Mouse (Mus musculus): ENCODE results near the gene Cemip2. TPM values are rescaled to one million over a fixed set of nuclear protein-coding genes. Genes with fewer than 3 reads are reported as not detected.

Cemip2 gene
- total RNA-seq, 2 experiments from 2014 or later: 12.2 to 14.0 TPM

DNA sequence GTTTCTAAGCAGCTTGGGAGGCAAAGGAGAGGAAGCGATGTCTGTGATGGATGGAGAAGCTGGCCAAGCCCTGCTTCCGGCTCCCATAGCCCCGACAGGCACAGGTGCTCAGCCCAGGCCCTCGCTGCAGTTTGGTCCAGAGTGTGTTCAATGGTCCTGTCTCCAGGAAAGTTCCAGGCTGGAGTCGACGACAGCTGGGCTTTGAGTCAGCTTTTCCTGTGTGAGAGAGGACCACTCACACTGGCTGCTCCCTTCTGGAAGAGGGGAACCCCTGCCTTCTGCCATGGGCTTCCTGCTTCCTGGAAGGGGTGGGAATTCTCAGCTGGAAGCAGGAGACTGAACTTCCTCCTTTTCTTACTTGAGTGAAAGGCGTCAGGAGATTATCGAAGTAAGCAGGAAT, 26.3 kb downstream of the Cemip2 start:
- no peak for DNase-seq
- intact Hi-C loops (cut with DNase I): loop anchor here (2.0 kb wide), 1 partner anchor 78 kb away; no protein-coding TSS in a partner anchor

DNA sequence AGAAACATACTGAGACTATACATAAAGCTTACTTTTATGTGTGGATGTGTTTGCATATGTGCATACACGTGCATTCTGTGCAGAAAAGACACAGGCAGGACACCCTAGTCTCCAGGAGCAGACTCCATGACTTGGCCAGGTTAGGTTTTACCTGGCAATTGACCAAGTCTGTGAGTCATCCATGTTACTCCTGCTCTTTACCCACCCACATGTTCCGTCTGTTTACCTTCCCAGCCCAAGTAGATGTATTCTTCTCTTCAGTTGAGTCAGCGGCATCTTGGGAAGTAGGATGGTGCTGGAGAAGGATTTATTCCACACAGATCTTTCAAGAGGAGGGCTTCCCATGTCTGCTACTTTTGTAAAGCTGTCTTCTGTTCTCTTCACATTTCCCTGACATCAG, 27.2 kb downstream of the Cemip2 start:
- intact Hi-C loops (cut with DNase I): loop anchor here (1.0 to 2.0 kb wide), 2 partner anchors 77 to 138 kb away; no protein-coding TSS in a partner anchor
- no peak for DNase-seq

DNA sequence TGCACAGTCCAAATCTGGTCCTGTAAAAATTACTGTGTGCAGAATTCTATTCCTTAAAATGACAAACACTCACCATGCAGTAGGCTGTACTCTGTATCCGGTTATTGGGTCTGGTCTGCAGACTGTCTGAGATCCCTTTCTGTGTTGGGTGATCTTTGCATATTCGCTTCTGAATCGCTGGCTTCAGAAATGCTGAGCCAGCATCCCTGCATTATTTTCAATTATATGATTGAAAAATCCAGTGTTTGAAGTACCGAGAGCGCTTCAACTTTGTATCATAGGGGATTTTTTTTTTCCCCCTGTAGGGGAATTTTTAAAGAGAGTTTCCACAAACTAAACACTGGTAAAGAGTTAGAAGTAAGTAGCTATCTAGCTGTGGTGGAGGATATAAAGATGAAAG, 32.0 kb downstream of the Cemip2 start:
- no peak for DNase-seq
- intact Hi-C loops (cut with DNase I): no loop called here

DNA sequence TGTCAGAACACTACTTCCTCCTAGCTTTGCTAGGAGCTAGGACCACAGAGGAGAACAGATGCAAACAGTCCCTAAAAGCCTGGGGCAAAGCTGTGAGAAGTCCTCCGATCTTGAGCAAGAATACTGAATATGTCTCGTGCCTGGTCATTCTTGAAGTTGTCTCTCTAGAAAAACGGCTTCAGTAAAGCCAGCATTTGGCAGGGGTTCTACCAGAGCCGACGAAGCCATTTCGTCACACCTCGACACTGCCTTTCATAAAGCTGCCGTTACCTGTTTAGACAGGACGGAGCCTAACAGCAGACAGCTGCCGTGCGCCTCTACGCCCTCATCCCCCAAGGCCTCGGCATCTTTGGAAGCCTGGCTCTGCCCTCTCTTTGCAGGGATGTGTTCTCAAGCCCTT, 35.4 kb downstream of the Cemip2 start:
- intact Hi-C loops (cut with DNase I): no loop called here
- DNase-seq: no peak

DNA sequence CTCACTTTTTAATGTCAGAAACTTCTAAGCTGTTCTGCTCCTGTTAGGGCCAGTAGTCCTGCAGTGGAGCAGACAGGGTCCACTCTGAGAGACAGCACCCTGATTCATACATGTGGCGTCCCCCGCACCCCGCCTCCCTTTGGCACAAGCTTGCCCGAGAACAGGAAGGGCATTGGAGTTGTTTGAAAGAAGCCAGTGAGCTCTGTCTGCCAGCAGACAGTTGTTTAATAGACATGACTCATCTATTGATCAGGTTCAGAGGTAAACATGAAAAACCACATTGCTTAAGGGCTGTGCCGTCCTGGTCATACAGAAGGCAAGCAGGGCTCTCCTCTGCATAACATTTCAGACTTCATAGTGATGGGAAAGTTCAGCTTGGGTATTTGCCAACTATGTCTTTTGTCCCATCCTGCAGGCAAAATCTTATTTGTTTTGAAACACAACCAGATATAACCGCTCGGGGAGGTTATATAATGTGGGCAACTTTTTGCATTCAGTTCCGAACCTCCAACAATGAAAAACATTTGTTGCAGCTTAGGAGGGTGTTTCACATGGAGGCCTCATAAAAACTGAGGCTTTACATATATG, 36.4 kb downstream of the Cemip2 start:
- intact Hi-C loops (cut with DNase I): no loop called here
- DNase-seq: no peak

DNA sequence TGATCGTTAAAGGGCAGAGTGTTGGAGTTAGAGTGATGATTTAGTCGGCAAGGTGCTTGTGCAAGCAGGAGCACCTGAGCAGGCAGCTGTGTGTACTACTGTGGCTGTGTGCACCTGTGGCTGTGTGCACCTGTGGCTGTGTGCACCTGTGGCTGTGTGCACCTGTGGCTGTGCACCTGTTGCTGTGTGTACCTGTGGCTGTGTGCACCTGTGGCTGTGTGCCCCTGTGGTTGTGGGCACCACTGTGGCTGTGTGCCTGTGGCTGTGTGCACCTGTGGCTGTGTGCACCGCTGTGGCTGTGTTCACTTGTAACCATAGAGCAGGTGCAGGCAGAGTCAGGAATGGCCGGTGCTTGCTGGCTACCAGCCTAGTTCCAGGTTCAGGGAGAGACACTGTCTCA, 38.1 kb downstream of the Cemip2 start:
- DNase-seq: no peak
- intact Hi-C loops (cut with DNase I): no loop called here

DNA sequence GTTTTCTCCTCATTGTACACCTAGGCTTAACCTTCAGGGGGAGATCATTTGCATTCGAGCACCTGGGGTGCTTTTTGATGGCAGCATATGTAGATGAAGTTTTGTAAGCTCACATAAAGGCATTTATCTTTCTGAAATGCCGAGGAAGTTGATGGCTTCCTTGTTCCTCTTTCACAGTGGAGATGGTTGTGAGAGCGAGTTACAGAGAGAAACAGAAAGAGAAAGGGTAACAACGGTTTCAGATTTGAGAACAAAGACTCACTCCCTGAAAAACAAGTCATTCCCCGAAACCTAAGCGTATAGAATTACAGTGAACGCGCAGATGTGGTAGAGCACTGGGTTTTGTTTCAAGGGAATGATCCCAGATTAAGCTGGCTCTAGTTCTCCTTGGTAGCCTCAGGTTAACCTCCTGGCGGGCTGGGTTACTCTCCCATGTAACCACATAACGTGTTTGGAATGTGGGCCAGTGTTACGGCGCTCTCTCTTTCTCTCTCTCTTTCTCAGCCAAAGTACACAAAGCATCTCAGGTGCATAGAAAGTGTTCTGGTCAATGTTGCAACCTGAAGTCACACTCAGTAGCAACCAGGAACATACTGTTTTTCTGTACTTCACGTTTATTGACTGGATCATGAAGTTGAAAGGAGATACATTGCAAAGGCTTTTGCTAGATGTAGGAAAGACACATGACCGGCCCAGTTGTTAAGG, 40.0 kb downstream of the Cemip2 start:
- intact Hi-C loops (cut with DNase I): no loop called here
- DNase-seq: no peak

DNA sequence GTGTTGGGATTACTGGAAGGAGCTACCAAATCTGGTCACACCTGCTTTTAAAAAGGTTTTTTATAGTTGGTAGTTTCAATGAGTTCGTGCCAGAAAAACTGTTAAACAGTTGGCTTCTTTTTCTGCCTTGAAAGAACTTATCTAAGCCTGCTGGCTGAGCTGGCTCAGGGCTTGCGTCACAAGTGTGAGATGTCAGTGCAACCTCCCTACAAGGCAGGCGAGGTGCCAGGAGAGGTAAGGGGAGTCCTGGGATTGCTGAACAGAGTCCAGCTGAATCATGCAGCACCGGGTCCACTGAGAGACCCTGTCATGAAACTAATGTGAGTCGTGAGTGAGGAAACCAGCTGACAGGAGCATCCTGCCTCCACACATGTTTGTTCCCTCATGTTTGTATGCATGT, 41.4 kb downstream of the Cemip2 start:
- intact Hi-C loops (cut with DNase I): no loop called here
- DNase-seq: peak in 1 of 2 experiments; percentile 46

DNA sequence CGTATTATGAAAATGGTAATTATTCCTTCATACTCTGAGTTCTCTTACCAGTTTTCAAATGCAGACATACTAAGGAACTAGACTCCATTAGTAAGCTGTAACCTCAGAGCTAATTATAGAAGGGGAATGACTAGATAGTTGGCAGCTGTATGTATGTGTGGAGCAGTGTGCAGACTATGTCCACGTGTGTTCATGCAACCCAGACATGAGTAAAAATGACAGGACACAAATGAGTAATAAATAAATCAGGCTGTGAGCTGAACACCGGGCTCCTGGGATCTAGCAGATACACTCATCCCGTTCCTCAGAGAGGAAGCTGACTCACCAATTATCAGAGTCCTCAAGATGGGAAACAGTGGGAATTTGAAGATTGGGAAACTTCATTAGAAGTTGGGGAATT, 42.0 kb downstream of the Cemip2 start:
- no peak for DNase-seq
- intact Hi-C loops (cut with DNase I): loop anchor here (2.0 kb wide), 2 partner anchors 41 to 123 kb away; partner anchors contain the start of gene Cemip2

DNA sequence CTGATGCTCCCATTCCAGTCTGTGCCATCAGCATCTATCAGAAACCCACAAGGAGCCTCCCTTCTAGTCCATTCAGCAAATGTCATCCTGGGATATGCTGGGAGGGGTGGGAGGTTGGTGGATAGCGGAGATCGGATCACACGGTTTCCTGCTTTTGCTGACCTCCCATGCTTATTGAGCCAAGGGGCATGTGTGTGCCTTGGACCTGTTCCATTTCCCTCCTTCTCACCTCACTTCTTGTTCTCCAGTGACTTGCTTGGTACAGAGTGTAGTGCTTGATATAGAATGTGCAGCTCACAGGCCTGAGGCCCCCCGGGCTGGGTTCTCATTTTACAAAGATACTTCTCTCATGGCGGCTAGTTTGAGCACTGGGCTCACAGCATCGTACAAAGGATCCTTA, 43.7 kb downstream of the Cemip2 start:
- DNase-seq: no peak
- intact Hi-C loops (cut with DNase I): loop anchor here (2.0 kb wide), 2 partner anchors 43 to 121 kb away; partner anchors contain the start of gene Cemip2

DNA sequence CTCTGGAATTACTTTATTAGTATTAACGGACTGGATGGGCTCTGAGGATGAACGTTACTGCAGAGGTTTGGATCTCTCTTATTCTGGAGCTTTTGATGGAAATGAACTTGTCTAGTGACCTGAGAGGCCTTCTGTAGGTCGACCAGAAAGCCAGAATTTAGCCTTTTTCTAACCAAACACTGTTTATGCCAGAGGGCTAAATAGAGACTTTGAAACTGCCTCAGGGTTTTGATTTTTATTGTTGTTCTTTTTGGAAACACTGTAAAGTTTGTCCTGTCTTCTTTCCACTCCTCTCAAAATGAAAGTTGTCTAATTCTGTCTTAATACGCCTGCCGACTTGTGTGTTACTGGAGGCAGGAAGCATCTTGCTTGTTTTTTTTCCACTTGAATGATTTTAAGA, 46.0 kb downstream of the Cemip2 start:
- intact Hi-C loops (cut with DNase I): no loop called here
- DNase-seq: no peak

DNA sequence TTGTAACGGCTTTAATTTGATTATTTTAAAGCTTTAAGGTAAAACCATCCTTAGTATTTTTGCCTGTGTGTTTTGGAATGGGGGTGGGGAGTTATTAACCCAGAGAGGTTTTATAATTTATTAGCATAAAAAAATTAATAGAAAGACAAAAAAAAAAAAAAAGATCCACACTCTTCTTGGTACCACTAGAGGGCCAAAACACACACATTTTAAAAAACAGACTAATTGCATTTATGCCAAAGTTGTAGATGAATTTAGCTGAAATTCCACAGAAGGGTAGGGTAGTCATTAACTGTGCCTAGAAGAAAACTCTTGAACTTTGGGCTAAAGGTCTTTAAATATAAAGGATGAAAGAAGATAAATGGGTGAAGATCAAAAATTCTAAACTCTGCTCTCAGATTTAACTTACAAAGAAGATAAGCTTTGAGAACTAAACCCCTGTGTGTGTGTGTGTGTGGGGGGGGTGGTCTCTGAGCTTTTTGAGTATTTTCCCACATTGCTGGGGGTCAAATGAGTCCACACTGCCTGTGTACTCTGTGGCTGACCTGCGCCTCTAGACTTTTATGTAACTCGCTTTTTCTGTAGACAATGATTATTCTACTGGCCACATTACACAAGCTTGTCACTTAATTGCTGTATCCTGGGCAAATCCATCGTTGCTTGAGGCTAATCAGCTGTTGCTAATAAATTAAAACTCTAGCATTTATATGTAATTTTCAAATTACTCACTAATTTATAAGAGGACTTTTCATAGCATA, 47.2 kb downstream of the Cemip2 start:
- intact Hi-C loops (cut with DNase I): no loop called here
- DNase-seq: no peak

DNA sequence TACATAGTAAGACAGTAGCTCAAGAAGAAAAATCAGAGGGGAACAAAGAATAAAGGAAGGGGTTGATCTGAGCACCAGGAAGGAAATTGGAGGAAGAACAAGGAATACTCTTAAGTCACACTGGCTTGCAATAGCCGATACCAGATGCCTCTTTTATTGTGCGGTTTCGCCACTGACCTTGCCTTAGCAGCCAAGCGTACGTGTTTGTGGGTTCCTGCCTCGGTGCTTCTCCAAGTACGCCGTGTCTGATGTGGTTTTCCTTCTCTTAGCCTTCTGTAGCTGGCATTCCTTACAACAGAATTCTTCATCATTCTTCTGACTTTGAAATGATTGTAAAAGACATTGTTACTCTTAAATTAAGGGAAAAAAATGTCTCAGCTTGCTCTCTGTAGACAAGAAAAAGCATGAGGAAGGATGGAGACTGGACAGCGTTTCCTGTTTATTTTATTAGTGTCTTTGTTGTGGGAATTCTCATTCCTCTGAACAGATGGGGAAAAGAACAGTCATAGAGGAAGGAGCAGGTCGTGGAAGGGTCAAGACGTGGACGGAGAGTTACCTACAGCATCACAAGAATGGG, 55.4 kb downstream of the Cemip2 start:
- intact Hi-C loops (cut with DNase I): no loop called here
- no peak for DNase-seq

DNA sequence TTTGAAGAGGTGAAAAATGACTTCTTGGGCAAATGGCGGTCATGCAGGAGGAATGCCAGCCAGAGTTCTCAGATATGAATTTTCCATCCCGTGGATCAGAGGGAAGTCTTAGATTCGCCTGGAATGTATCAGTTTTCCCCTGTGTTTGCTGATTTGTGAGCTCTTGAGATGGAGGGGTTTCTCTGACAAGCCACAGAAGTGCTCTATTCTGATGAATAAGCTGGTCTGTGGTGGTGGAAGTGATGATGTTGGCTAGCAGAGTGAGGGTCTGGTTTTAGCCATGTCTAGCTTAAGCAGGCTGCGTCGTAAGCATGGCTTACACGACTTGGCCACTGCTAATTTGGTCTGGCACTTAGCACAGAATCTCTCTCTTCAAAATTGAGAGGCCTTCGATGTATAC, 56.8 kb downstream of the Cemip2 start:
- no peak for DNase-seq
- intact Hi-C loops (cut with DNase I): no loop called here

DNA sequence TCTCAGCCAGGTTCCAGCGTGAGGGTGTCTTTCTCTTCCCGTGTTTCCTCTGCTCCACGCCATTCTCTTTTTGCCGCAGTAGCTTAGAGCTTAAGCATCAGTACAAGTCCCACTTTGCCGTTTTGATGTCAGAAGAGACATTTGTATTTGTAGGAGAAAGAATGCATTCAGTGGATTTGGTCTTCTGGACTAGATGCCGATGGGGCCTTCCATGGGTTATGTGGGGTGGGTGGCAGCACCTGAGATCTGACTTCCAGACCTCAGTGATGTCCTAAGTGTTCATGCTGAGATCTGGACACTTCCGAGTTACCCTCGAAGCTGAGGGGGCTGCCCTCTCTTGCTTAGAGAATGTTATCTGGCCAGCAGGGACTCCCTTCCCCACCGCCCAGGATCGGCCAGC, 72.6 kb downstream of the Cemip2 start:
- intact Hi-C loops (cut with DNase I): no loop called here
- DNase-seq: no peak

DNA sequence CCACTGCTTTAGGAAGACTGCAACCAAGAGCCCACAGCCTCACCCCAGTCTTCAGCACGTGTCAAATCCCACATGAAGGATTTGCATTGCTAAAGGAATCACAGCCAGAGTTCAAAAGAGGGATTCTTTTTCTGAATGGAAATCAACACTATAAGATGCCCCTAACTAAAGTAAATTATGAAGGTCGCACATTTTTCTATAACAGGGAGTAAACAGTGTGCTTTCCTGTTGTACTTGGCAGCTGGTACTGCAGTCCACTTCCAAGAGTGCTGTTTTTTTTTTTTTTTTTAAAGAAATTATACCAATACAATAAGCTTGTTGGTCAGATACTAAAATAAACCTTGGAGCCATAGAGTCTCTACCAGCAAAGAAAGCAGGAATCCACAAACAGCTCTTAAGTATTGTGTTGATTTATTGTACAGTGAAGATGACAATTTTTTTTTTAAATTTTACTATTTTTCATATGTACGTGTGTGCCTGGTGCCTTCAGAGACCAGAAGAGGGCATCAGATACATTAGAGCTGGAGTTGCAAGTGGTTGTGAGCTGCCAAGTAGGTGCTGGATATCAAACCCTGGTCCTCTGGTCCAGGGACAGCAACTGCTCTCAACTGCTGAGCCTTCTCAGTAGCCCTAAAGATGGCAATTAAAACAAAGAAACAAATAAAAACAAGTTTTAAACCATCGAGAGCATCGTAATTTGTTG, 76.5 kb downstream of the Cemip2 start:
- DNase-seq: no peak
- intact Hi-C loops (cut with DNase I): loop anchor here (2.0 kb wide), 1 partner anchor 88 kb away; no protein-coding TSS in a partner anchor

DNA sequence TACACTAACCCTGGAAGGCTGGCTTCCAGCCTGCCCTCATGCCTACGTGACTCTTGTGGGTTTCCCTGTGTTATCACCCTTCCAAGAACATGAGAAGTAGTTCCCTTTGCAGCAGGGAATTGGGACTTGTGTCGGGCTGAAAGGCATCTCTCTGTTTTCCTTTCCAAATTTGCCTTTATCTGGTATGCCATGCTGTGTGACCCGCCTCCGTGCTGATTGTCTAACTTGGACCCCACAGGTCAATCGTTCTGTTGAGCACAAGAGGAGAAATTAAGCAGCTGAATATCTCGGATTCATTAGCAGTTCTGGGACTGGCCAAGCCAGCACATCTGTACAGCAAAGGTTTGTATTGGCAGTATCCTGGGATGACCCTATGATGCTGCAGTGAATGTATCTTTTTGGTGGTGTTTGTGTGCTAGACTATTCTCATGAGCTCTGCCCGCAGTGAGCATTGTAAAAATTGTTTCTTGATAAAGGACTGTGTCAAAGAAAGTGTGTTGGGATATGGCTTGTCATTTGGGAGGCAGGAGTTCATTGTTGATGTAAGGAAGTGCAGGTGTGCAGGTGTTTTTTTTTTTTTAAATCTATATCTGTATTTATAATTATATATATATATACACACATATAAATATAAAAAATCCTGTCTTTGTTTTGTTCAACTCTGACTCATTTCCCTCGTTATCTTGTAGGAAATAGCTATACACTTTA, 77.4 kb downstream of the Cemip2 start:
- intact Hi-C loops (cut with DNase I): loop anchor here (2.0 kb wide), 1 partner anchor 87 kb away; no protein-coding TSS in a partner anchor
- no peak for DNase-seq

DNA sequence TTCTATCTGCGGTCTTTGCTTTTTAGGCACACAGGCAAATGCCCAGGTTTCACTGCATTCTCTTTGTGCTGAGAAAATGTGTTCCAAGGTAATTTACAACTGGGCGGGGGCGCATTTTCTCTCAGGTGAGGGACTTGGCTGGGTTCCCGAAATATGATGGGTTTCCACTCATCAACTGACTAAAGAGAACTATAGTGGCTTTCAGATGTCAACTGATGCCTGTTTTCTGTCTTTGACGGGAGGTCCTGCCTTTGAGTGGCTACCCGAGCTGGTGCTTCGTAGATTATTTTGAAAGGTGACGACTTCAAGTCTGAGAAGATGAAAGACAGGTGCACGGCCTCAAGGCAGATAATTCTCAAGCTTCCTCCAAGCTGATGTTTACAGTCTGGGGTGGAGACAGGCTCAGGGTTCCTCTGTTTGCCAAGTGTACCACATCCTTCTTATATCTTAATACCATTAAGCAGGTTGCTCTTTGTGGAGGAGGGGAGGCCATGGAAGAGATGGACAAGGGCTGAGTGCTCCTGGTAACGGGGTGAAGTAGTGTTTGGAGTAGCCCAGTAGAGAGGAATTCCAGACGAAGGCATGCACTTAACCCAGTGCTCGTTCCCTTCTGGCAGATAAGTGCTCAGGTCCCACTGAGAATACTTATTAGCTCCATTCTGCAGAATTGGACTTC, 80.8 kb downstream of the Cemip2 start:
- no peak for DNase-seq
- intact Hi-C loops (cut with DNase I): no loop called here

DNA sequence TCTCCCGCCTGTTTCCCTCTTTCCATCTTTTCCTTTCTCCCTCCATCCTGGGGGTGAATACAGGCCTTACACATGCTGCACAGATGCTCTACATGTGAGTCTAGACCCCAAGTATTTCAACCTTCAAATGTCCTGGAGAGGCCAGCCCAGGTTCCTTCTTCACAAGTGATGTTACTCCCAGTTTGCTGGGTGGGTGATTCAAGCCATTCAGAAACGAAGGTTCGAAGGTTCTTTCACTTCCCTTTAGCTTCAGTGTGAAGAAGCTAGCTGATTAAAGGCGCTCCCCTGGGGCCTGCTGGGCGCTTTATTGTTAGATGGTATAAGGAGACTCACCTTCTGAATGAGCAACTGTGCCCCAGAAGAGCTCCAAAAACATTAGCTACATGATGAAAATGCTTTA, 82.0 kb downstream of the Cemip2 start:
- intact Hi-C loops (cut with DNase I): no loop called here
- no peak for DNase-seq

Measured in heart, postnatal 36 days (tissue).